Mouse (Mus musculus): Measurements from ENCODE around the gene Xirp1.

Gene Xirp1

DNA sequence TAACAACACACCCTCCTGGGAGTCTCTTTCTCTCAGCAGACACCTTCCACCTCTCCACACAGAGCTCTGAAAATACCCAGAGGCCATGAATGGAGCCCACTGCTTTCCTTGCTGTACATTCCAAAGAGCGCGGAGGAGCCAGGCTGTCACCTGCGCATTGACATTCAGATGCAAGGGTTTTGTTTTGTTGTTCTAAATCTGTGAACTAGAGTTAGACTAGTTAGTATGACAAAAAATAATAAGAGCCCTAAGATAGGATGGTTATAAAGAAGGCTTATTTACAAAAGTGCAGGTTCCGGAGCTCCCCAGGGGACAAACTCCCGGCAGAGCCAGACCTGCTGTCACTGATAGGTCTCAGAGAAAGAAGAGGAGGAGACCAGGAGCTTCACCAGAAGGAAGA, 32.1 kb downstream of the Xirp1 start:
- CTCF ChIA-PET = no interaction called here

DNA sequence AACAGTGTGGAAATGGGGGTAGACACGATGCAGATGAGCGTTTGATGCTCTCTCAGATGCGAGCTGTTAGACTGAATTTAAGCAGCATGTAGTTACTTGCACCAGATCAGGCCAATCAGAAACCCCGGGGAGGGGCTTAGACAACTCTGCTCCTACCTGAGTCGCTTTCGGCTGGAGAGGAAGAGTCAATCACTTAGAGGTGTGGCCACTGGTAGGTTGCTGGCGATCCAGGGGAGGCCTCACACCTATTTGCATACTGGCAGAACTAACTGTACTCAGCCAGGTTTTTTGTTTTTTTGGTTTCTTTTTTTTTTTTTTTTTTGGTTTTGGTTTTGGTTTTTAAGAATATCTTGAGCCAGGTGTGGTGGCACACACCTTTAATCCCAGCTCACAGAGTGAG, 35.1 kb downstream of the Xirp1 start:
- CTCF ChIA-PET = interaction anchor here (0.6 kb wide), 1 partner anchor 28 kb away, joined by 8 read pairs; no protein-coding TSS in a partner anchor

DNA sequence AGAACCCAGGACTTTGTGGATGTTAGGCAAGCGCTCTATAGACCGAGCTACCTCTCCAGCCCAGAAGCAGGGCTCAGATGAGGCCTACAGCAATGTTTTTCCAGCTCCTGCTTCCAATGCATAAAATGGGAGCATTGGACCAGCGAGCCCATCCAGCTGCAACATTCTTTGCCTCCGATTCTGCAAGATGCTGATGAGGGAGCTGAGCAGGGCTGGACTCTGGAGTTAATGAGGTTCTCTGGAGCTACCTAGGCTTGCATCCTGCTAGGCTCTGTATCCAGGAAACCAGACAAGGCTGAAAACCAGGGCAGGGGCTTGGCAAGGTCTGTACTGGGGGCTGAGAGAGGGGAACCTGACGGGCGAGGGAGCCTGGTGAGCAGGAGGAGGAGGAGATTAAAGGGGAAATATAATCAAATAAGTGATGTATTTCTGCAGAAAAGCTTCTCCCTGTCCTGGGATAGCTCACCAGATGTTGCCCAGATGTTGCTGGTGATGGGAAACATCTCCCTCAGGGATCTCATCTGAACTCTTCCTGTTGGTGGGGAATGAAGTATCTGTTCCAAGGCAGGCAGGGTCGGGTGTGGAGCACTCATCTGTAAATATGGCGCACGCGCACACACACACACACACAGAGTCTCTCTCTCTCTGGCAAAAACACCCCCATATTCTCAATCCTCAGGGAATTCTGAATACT, 37.4 kb downstream of the Xirp1 start:
- CTCF ChIA-PET = interaction anchor here (0.7 to 0.9 kb wide), 2 partner anchors 9 to 160 kb away, joined by 4 to 5 read pairs; no protein-coding TSS in a partner anchor

DNA sequence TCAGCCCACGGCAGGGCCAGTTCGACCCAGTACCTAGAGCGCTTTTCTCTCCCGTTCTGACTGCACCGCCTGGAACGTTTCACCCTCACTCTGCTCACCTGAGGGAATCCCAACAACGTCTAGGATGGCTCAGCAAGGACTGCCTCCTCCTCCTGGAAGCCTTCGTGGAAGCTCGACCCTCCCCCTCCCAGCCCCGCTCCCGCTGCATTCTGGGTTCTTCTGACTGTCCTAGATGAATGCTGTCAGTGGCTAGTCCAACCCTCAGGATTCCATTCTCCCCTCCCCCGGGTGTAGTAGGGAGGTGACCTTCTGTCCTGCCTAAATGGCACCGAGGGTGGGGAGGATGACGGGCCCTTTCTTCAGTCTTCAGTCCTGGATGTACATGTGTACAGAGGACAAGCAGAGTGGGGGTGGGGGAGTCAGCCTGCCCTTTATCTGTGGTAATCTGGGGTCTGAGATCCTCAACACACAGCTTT, 38.8 kb downstream of the Xirp1 start, which contains the start of gene Csrnp1:
TSS of gene Csrnp1 (minus strand) at position 123 of the 476 bp plus-strand sequence.
- CTCF ChIA-PET = interaction anchor here (0.6 kb wide), 1 partner anchor 9 kb away, joined by 5 read pairs; no protein-coding TSS in a partner anchor

DNA sequence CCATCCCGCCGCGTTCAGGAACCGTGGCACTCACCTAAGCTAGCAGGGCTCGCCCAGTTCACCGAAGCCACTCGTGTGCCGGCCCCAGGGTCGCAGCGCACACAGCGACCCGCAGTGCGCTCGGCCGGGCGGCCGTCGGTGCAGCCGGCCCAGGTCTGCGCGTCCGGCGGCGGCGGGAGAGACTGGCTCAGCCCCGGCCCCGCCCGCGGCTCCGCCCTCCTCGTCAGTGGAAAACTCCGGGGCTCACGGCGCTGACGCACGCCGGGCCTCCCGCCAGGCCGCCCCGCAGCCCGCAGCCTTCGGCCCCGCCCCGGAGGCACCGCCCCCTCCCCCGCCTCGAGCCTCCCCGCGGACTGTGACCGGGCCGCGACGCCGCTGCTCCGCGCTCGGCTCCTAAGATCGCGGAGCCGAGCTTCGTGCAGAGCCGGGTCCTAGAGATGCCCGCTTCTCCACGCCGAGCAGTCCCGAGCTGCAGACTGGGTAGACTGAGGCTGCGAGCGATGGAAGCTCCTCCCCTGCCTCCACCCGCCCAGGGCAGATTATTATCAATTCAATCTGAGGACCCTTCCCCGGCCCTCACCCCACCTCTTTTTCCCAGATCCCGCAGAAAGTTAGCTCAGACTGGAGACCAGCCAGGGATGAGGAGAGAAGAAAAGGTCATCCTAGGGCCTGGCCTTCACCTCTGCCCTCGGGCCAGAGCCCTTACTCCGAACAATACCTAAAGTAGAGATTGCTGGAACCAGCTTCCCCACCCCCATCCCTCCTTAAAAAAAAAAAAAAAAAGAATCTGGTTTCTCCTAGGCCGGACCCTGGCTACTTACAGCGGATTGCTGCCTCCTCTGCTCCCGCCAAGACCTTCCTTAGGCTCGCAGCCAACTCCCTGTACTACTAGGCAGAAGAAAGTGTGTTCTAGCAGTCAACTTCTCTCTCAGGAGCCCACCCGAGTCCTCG, 39.5 kb downstream of the Xirp1 start:
- CTCF ChIA-PET = interaction anchor here (0.5 to 1.5 kb wide), 6 partner anchors 11 to 1943 kb away, joined by 4 to 6 read pairs (median 5); no protein-coding TSS in a partner anchor

DNA sequence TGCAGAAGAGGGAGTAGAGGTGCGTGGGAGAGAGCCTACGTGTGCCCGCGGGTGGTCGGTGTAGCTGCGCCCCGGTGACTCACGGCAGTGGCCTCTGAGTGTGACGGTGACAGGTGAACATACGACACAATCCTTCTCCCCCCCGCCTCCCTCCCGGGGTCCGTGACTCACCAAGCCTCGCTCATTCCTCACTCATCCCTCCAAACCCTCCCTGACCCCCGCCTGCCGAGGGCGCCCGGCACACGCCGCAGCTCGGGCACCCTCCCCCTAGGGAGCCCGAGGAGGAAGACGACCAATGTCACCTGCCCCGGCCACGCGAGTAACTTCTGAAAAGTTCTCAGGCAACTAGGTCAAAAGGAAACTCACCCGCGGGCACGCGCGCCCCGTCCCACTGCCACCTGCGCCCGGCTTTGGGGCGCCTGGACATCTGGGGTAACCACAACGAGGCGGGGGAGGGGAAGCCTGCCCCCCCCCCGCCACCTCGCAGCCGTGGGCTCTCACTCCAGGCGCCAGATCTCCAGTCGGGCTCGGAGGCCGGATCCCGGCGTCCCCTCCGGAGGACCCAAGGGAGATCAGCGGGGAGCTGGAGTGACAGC, 40.3 kb downstream of the Xirp1 start:
- CTCF ChIA-PET = interaction anchor here (0.7 to 1.5 kb wide), 3 partner anchors 19 to 1942 kb away, joined by 4 to 6 read pairs (median 5); no protein-coding TSS in a partner anchor

DNA sequence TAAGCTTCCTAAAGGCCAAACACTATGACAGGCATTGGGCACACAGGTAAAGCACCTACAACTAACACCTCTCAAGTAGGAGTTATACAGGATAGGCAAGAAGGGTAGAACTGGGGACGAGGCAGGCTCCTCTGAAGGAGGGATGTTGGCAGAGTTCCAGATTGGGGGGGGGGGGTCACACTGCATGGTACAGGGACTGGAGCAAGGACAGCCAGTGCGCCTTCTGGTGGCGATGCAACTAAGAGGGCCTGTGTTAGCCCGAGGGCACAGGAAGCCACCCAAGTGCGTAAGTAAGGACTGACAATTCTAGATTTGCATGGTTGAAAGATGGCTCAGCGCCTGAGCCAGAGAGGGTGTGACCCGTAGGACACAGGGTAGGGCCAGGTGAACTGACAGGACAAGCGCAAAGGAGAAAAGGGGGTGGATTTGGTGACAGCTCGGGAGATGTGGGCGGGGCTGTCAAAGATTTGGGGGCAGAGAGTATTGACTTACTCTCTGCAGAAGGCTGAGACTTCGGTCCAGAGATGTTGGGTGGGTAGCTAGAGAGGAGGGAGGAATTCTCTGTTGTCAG, 41.1 kb downstream of the Xirp1 start:
- CTCF ChIA-PET = no interaction called here

DNA sequence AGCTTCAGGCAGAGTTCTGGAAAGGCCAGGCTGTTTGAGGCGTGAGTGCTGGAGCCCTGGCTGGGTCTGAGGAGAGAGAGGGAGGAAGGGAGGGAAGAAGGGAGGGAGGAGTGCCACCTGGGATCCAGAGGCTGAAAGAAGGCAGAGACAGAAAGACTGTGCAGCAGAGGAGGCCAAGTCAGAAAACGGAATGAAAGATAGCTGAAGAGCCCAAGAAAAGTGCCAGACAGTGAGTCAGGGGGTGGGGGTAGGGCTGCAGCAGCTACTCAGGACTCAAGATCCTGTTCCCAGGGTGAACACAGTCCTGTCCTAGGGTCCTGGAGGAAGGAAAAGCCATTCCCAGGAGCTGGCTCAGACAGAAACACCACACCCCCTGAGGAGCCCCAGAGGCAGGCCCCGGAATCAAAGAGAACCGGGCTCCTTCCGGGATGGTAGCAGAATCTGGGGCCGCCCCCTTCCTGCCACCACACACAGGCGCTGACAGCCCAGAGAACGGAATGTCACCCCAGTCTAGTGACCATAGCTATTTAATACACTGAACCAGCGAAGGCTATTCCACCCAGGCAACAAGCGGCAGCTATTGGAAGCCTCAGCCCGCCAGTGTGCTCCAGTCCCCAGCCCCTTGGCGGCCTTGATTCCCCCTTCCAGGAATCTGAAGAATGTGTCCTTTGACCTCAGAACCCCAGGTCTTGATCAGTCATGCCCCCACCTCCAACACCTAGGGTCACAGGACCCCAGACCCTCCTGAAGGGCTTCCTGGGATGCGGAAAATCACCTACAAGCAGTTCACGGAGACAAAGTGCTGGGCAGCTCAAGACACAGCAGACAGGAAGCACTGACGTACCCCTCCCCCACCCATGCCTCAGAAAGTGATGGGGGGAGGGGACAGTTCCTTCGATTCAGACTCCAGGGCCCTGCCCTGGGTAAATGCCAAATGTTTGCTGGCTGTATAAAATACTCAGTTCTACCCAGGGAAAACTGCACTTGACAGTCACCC, 41.9 kb downstream of the Xirp1 start:
- CTCF ChIA-PET = no interaction called here

DNA sequence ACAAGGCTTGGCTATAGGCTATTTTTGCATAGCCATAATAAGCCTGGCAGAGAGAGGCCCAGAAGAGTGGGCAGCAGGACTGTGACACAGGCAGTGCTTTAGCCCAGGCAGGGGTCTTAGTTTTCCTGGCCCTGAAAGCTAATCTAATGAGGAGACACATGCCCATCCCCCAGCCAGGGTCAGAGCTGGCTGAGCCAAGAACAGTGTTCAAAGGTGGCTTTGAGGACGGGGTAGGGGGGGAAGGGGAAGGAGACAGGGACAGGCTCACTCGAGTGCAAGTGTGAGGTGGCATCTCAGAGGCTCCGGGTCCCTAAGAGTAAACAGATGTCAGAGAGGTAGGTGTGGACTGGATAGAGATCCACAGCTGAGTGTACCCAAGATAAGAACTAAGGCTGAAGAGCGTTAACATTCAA, 42.6 kb downstream of the Xirp1 start:
- CTCF ChIA-PET = no interaction called here

DNA sequence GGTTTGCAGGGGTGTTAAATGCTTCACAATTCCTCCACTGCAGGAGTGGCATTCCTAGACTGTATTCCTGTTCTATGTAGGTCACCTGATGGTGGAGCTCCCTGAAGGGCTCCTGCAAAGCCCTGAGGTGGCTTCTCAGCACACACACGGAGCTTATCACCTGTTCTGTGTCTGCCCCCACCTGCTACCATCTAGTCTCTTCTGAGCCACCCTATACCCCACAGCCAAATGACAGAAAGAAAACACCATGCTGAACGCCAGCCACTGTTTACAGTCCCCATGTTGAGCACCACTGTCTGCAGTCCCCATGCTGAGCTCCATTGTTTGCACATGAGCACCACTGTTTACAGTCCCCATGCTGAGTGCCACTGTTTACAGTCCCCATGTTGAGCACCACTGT, 43.6 kb downstream of the Xirp1 start:
- CTCF ChIA-PET = interaction anchor here (0.7 kb wide), 1 partner anchor 47 kb away, joined by 7 read pairs; no protein-coding TSS in a partner anchor

DNA sequence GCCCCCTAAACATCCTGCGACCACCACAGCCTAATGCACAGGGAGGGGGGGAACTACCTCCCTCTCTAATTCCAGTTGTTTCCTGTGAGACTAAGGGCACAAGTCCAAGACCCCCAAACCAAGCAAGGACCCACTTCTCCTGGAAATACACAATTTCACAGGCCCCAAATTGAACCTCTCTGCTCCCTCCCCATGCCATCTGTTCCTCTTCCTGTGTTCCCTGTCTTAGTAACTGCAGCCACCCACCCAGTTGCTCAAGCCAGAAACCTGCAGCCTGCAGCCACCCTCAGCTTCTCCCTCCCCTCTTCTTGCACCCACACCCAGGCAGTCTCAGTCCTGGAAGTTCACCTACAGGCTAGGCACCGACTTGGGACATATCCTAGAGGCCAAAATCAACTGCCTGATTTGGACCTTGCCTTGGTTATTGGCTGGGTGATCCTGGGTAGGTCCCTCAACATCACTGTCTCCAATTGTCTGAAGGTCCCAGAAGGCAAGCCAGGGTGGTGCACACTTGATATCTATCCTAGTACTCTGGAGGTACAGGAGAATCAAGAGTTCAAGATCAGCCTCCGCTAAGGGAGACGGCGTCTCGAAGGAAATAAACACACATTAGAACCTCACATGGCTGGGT, 44.5 kb downstream of the Xirp1 start:
- CTCF ChIA-PET = no interaction called here

DNA sequence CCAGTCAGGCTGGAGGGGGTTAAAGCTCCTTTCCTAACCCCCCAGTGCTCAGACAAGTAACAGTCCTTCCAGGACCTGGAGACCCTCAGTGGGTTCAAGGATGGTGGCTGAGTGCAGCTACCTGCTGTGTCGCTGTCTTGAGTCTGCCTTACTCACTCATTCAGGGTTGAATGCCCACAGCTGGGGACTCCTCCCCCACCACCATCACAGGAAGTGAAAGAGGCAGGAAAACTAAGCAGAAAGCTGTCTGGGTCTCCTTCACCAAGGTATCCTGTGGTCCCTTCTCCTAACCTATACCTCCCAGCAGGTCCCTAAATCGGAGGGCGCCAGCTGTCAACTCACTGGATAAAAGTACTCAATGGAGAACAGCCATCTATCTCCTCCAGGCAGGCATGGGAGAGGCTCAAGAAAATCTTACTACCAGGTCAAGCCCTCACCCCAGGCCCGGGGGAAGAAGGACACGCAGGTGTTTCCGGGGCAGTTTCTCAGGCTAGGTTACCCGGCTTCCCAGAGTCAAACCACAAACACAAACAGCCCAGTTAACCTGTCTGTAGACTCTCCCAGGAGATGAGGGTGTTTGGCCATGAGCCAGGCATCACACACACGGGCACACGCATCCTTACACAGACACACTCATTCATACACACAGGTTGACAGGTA, 45.1 kb downstream of the Xirp1 start:
- CTCF ChIA-PET = no interaction called here

DNA sequence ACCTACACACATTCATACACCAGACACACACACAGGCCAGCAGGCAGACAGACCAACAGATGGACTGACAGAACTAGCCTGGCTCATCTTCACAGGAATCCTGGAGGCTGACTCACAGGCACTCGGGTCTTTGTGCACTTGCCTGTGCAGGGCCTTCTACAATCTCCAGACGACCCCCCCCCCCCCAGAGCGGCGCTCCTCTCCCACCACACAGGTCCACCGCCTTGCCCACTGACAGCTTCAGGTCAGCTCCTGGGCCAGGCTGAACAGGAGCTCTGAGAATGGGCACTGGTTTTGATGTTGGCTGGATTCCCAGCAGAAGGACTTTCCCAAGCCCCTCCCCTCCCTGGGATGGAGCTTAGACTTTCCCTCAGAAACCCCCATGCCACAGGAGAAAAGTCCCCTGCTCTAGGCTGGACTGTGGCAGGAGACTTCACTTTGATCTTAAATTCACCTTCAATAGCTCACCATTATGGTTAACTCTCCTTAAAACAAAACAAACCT, 45.8 kb downstream of the Xirp1 start:
- CTCF ChIA-PET = interaction anchor here (0.8 kb wide), 1 partner anchor 12 kb away, joined by 4 read pairs; no protein-coding TSS in a partner anchor

DNA sequence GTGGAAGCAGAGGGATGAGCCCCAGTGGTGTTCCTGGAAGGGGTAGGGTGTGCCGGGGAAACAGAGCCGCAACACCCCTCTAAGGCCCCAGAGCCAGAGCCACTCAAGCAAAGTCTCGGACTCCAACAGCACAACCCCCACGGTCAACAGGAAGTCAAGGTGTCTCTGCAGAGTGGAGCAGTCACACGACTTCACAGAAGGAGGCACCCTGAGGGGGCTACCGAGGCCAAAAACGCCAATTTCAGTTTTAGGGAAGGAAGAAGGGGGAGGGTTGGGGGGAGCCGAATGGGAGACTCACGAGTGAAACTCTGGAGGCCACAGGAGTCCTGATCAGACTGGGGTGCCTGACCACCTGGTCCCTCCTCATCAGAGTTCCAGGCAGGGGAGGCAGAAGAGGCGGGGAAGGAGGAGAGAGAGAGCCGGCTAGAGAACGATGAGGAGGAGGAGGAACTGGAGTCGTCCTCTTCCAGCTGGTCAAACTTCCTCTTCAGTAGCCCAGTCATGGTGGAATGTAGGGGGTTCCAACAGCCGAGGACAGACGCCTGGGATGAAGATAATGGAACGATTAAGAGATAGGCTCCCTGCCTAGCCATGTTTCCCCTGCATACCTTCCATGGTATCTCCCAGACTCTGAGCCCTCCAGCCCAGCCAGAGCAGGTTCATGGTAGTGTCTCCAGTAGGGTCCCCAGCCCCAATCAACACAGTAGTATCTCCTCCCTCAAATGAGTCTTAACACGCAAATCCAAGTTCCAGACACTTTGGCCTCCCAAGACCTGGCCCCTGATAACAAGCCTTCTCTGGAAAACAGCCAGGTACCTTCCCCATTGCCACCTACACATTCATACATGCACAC, 46.5 kb downstream of the Xirp1 start:
- CTCF ChIA-PET = interaction anchor here (0.8 kb wide), 1 partner anchor 12 kb away, joined by 4 read pairs; no protein-coding TSS in a partner anchor

DNA sequence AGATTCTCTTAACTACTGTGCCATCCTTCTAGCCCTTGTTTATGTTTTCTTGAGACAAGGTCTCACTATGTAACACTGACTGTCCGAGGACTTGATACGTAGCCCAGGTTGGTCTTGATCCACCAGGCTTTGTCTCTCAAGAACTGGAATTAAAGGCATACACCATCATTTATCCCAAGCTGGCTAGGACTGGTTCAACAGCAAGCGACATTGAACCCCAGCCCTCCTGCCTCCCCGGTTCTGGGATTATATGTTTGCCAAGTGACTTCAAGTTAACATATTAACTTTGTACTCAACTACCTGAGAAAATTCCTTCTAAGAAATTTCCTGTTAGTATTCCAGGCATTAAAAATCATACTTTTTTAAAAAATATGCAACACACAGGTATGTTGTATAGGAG, 48.1 kb downstream of the Xirp1 start:
- CTCF ChIA-PET = no interaction called here

DNA sequence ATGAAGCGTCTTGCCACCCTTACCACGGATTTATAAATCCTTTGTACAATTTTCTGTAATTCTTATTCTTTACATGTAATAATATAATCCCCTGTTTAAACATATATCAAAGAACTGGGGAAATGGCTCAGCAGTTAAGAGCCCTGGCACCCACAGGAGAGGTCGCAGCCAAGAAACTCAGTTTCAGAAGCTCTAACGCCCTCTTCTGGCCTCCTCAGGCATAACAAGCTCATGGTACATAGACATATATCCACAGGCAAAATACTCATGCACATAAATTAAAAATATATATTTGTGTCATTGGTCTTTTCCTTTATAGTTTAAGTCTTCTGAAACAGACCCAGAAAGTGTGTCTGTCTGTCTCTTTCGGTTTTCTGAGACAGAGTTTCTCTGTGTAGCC, 48.8 kb downstream of the Xirp1 start:
- CTCF ChIA-PET = interaction anchor here (1.2 kb wide), 1 partner anchor 12 kb away, joined by 3 read pairs; no protein-coding TSS in a partner anchor

DNA sequence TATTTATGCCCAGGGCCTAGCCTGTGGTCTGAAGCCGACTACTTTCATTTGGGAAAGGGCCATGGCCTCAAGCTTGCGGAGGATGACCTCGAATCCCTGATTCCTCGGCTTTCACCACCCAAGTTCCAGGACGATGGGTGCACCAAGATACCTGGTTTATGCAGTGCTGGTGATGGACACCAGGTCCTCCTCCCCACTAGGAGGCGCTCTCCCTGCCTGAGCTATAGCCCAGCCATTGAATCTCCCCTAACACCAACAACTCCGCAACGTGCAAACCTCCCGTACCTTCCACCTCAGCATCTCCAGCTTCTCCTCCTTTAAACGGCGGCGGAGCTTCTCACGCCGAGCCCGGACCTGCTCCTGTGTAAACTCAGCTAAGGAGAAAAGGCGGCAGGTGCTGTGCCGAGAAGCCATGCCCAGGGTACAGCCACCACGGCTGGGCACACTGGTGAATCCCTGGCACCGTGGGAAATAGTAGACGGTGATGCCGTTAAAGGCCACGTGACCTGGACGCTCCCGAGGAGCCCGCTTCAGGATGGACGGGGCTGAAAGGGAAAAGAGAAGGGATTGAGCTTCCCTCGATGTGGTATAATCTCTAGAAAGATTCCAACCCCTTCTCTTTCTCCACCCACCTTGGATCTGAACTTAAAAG, 49.4 kb downstream of the Xirp1 start:
- CTCF ChIA-PET = interaction anchor here (1.2 kb wide), 1 partner anchor 11 kb away, joined by 3 read pairs; no protein-coding TSS in a partner anchor
